Comparison of ENCODE assay signal across 17 mouse cellular contexts in genomic region chr4:70035912-70036311, GRCm38 (mm10).
A peak's percentile ranks its signal among the peaks of the same experiment; 100 is the strongest.
DNase-seq lines count a peak whose midpoint lies in the region; ATAC-seq and TF ChIP-seq lines count a peak whose summit lies in the region.
"Had no signal": no experiment of that assay in that cellular context is flagged by ENCODE, and none has a peak within 500 bp of the region (broad histone marks: within the 10 kb centered on the region; RNA-seq: fewer than 3 reads in every experiment).

No protein-coding gene starts in this region.

- no peaks in the 10 kb centered on the region for H3K4me1 ChIP-seq in midbrain, postnatal 0 days (ENCODE audit: insufficient read depth, low read length)
- no peaks in the 10 kb centered on the region for H3K4me1 ChIP-seq in midbrain, embryonic 16.5 days (ENCODE audit: control insufficient read depth, insufficient read depth, low read length)
- H3K4me1 ChIP-seq: heart, embryonic 15.5 days; limb, embryonic 13.5 days; midbrain, embryonic 13.5 days had no signal

- no peak overlapping the region for H3K4me3 ChIP-seq in gastrocnemius, adult 2 months
- no peak overlapping the region for H3K4me3 ChIP-seq in midbrain, postnatal 0 days (ENCODE audit: low read depth, low read length)
- no peak overlapping the region for H3K4me3 ChIP-seq in midbrain, embryonic 16.5 days (ENCODE audit: low read depth, low read length)
- H3K4me3 ChIP-seq: heart, embryonic 15.5 days; limb, embryonic 13.5 days; midbrain, embryonic 13.5 days had no signal

- no peak overlapping the region for H3K9ac ChIP-seq in midbrain, postnatal 0 days (replicated peaks; ENCODE audit: low read length, poor library complexity, severe bottlenecking)
- no peak overlapping the region for H3K9ac ChIP-seq in midbrain, embryonic 16.5 days (ENCODE audit: low read depth, low read length)
- H3K9ac ChIP-seq: heart, embryonic 15.5 days; limb, embryonic 13.5 days; liver, embryonic 14.5 days; midbrain, embryonic 13.5 days had no signal

- H3K27ac ChIP-seq in gastrocnemius, adult 2 months, result no peak overlapping the region
- no peak overlapping the region for H3K27ac ChIP-seq in midbrain, postnatal 0 days (ENCODE audit: low read depth, low read length)
- H3K27ac ChIP-seq in midbrain, embryonic 16.5 days (ENCODE audit: low read length), result no peak overlapping the region
- H3K27ac ChIP-seq: heart, embryonic 15.5 days; limb, embryonic 13.5 days; liver, embryonic 14.5 days; midbrain, embryonic 13.5 days had no signal

- no peaks in the 10 kb centered on the region for H3K9me3 ChIP-seq in midbrain, postnatal 0 days (ENCODE audit: low read length)
- H3K9me3 ChIP-seq in midbrain, embryonic 16.5 days (replicated peaks; ENCODE audit: control insufficient read depth, low read length, poor library complexity, severe bottlenecking), result peaks cover under 1% of the 10 kb centered on the region; the same call in 1 of the 2 replicates
- H3K9me3 ChIP-seq: heart, embryonic 15.5 days; limb, embryonic 13.5 days; midbrain, embryonic 13.5 days had no signal

- H3K27me3 ChIP-seq in midbrain, postnatal 0 days (ENCODE audit: insufficient read depth, low read length), result no peaks in the 10 kb centered on the region
- no peaks in the 10 kb centered on the region for H3K27me3 ChIP-seq in midbrain, embryonic 16.5 days (ENCODE audit: control insufficient read depth, insufficient read depth, low read depth, low read length)
- H3K27me3 ChIP-seq: heart, embryonic 15.5 days; limb, embryonic 13.5 days; midbrain, embryonic 13.5 days had no signal

- 57% methylated on average over 1 of the region's 1 CpGs for WGBS in midbrain, postnatal 0 days
- 53% methylated on average over 1 of the region's 1 CpGs for WGBS in midbrain, embryonic 16.5 days

- intact Hi-C loops in gastrocnemius, adult 2 months (cut with DNase I), result no loop called here

- DNase-seq in cerebellum, postnatal 10 days, result peak; percentile 51 to 72
- DNase-seq in cerebellum, adult 8-10 months, result no peak
- DNase-seq in gastrocnemius, adult 2 months, result peak; percentile 18
- no peak for DNase-seq in gastrocnemius, adult 18-20 months (ENCODE audit: low spot score)
- DNase-seq in midbrain, postnatal 0 days (ENCODE audit: low spot score), result peak; percentile 6
- DNase-seq in kidney, adult 9 months, result no peak
- no peak for DNase-seq in embryo, embryonic 11 days
- DNase-seq: cerebellum, postnatal 36 days; kidney, postnatal 4 days had no signal

- no peaks in the 10 kb centered on the region for H3K36me3 ChIP-seq in midbrain, postnatal 0 days (ENCODE audit: insufficient read depth, low read length)
- no peaks in the 10 kb centered on the region for H3K36me3 ChIP-seq in midbrain, embryonic 16.5 days (ENCODE audit: control insufficient read depth, insufficient read depth, low read length)
- H3K36me3 ChIP-seq: G1E; heart, embryonic 15.5 days; limb, embryonic 13.5 days; midbrain, embryonic 13.5 days had no signal

- TF ChIP-seq CTCF in gastrocnemius, adult 2 months (IDR thresholded peaks at IDR 0.05), result no peak
- no peak for TF ChIP-seq CTCF in midbrain, postnatal 0 days (IDR thresholded peaks at IDR 0.05)

- no peak for ATAC-seq in midbrain, postnatal 0 days (ENCODE audit: low FRiP score)
- no peak for ATAC-seq in midbrain, embryonic 16.5 days
- ATAC-seq: CD4-positive, CD25-positive, alpha-beta regulatory T cell, adult 4 months; lung, postnatal 0 days; midbrain, embryonic 13.5 days had no signal

- no peak overlapping the region for H3K4me2 ChIP-seq in midbrain, postnatal 0 days (ENCODE audit: low read depth, low read length, poor library complexity, severe bottlenecking)
- no peak overlapping the region for H3K4me2 ChIP-seq in midbrain, embryonic 16.5 days (ENCODE audit: low read length)
- H3K4me2 ChIP-seq: heart, embryonic 15.5 days; limb, embryonic 13.5 days; midbrain, embryonic 13.5 days had no signal

Comparison
In these comparisons a context has a peak if more than half of its experiments do, and no peak if none do; other contexts are left out.
1. DNase-seq: peak in cerebellum, postnatal 10 days (2 of 2), gastrocnemius, adult 2 months (single experiment) and midbrain, postnatal 0 days (single experiment); none in cerebellum, adult 8-10 months (single experiment), gastrocnemius, adult 18-20 months (single experiment), kidney, adult 9 months (single experiment) and embryo, embryonic 11 days (single experiment).